Mouse (Mus musculus) C2C12 (cell line): ENCODE results near the gene A630001G21Rik.

Source experiments
- CTCF ChIP-seq: IDR thresholded peaks from one replicate; pipeline ENCODE4 v1.5.1; 2011; ENCODE audit not compliant: control insufficient read depth, insufficient read depth, insufficient read length
- MAX ChIP-seq: IDR thresholded peaks from one replicate; pipeline ENCODE4 v1.6.1; 2011; ENCODE audit warnings: mild to moderate bottlenecking, control low read depth
- MYOD1 ChIP-seq: IDR thresholded peaks from one replicate; pipeline ENCODE4 v1.6.1; 2011; ENCODE audit warnings: low read depth; ENCODE audit not compliant: control insufficient read depth, insufficient read length

DNA sequence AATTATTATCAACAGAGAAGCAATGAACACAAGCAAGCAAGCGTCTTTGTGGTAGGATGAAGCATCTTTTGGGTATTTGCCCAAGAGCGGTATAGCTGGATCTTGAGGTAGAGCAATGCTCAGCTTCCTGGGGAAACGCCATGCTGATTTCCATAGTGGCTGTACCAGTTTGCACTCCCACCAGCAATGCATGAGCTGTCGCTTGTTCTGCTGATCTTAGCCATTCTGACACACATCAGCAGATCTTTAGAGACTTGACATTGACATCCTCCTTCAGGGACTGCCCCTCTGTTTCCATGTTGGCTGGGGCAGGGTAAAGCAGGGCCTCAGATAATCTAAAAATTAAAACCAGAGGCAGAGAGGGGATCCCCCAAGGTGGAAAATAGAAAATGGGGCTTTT lies 16.8 kb downstream of the A630001G21Rik start:
- TF ChIP-seq MYOD1: no peak
- no peak for TF ChIP-seq CTCF
- TF ChIP-seq MAX: no peak
